Comparison of ENCODE assay signal across 8 mouse cellular contexts in the genomic region with DNA sequence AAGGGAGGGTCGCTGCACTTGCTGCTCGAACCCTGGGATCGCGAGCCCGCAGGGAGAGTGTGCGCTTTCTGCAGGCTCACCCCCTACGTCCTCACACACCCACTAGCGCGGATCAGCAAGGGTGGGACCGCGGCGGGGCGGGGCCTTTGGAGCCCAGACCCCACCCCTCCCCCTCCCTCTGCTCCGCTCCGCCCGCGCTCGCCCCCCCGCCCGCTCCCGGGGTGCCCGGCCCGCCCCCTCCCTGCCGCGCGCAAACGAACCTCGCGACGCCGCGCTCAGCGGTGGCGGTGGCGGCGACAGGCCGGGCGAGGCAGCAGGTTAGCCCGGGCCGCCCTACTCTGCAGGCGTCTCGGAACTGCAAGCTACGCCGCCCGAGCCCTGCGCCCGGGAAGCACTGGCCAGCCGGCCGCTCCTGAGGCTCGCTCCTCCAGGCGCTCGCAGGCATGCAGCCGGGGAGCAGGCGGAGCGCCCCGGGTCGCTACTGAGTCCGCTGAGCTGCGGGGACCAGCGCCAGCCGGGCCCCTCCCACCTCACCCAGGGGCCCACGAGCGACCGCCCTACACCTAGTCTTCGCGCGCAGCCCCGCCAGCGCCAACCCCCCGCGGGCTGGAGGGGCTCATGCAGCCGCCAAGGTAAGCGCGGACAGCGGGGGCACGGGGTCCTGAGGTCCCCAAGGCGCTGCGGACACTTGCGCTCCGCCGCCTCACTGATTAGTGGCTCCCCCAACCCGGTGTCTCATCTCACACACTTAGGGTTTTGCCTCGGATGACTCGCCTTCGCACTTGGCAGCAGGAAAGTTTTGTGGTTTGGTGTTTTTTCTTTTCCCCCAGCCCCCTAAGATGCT. TPM values are rescaled to one million over a fixed set of nuclear protein-coding genes. Genes with fewer than 3 reads are reported as not detected.
DNase-seq lines count a peak whose midpoint lies in the region; ATAC-seq and TF ChIP-seq lines count a peak whose summit lies in the region.

A gene (plus strand): TSS at position 253 of the 844 bp plus-strand sequence.

- no peaks in the 10 kb centered on the region; the same call in 1 of the 2 replicates for H3K4me1 ChIP-seq in embryonic facial prominence, embryonic 11.5 days (ENCODE audit: control insufficient read depth, insufficient read depth, low read length)
- H3K4me1 ChIP-seq in kidney, embryonic 14.5 days (ENCODE audit: control insufficient read depth, insufficient read depth, low read length), result peaks cover 8% of the 10 kb centered on the region; the same call in 1 of the 2 replicates
- peaks cover 2% of the 10 kb centered on the region for H3K4me1 ChIP-seq in liver, adult 2 months (ENCODE audit: control insufficient read depth, insufficient read depth, low read length)
- peaks cover 24% of the 10 kb centered on the region for H3K4me1 ChIP-seq in neural tube, embryonic 11.5 days (ENCODE audit: control insufficient read depth, insufficient read depth, low read length)

- WGBS in embryonic facial prominence, embryonic 11.5 days, result under 1% methylated on average over 63 of the region's 85 CpGs
- 1% methylated on average over 81 of the region's 85 CpGs for WGBS in kidney, embryonic 14.5 days
- WGBS in liver, adult 2 months, result 1% methylated on average over 73 of the region's 85 CpGs
- under 1% methylated on average over 40 of the region's 85 CpGs for WGBS in neural tube, embryonic 11.5 days

- peak within 1 kb of the TSS; percentile 61 for H3K27ac ChIP-seq in embryonic facial prominence, embryonic 11.5 days (replicated peaks; ENCODE audit: low read depth, low read length)
- no peak within 1 kb of the TSS for H3K27ac ChIP-seq in kidney, embryonic 14.5 days (ENCODE audit: low read depth, low read length)
- H3K27ac ChIP-seq in liver, adult 2 months (replicated peaks; ENCODE audit: insufficient read depth, low read depth, low read length), result no peak within 1 kb of the TSS
- peak within 1 kb of the TSS; percentile 93 for H3K27ac ChIP-seq in neural tube, embryonic 11.5 days (ENCODE audit: low read depth, low read length)

- no peak for TF ChIP-seq CTCF in liver, adult 2 months (IDR thresholded peaks at IDR 0.05; ENCODE audit: low read depth, low read length)

- no peaks in the 10 kb centered on the region for H3K9me3 ChIP-seq in embryonic facial prominence, embryonic 11.5 days (replicated peaks; ENCODE audit: control insufficient read depth, low read length)
- no peaks in the 10 kb centered on the region for H3K9me3 ChIP-seq in kidney, embryonic 14.5 days (ENCODE audit: control insufficient read depth, low read length)
- no peaks in the 10 kb centered on the region for H3K9me3 ChIP-seq in neural tube, embryonic 11.5 days (ENCODE audit: control insufficient read depth, low read length)

- TF ChIP-seq POLR2A in liver, adult 2 months (IDR thresholded peaks at IDR 0.05; ENCODE audit: extremely low read depth, insufficient read depth, low read length), result no peak

- no peaks in the 10 kb centered on the region for H3K79me2 ChIP-seq in liver, adult 2 months (ENCODE audit: control insufficient read depth, insufficient read depth, low read length)

- H3K4me2 ChIP-seq in embryonic facial prominence, embryonic 11.5 days (ENCODE audit: low read depth, low read length), result peak within 1 kb of the TSS; percentile 99
- H3K4me2 ChIP-seq in kidney, embryonic 14.5 days (replicated peaks; ENCODE audit: low read depth, low read length), result peak within 1 kb of the TSS; percentile 99
- peak within 1 kb of the TSS; percentile 80 for H3K4me2 ChIP-seq in neural tube, embryonic 11.5 days (ENCODE audit: low read depth)

- H3K9ac ChIP-seq in embryonic facial prominence, embryonic 11.5 days (replicated peaks; ENCODE audit: low read length), result peak within 1 kb of the TSS; percentile 77
- peak within 1 kb of the TSS; percentile 66 for H3K9ac ChIP-seq in kidney, embryonic 14.5 days (ENCODE audit: low read depth, low read length)
- H3K9ac ChIP-seq in liver, adult 2 months (ENCODE audit: low read depth, low read length), result no peak within 1 kb of the TSS
- peak within 1 kb of the TSS; percentile 95 for H3K9ac ChIP-seq in neural tube, embryonic 11.5 days (ENCODE audit: low read length)

- H3K36me3 ChIP-seq in embryonic facial prominence, embryonic 11.5 days (replicated peaks; ENCODE audit: control insufficient read depth, insufficient read depth, low read depth, low read length), result no peaks in the 10 kb centered on the region
- no peaks in the 10 kb centered on the region for H3K36me3 ChIP-seq in kidney, embryonic 14.5 days (ENCODE audit: control insufficient read depth, insufficient read depth, low read length)
- H3K36me3 ChIP-seq in liver, adult 2 months (ENCODE audit: control insufficient read depth, insufficient read depth, low read length), result no peaks in the 10 kb centered on the region
- no peaks in the 10 kb centered on the region for H3K36me3 ChIP-seq in neural tube, embryonic 11.5 days (ENCODE audit: control insufficient read depth, insufficient read depth, low read length)

- H3K4me3 ChIP-seq in embryonic facial prominence, embryonic 11.5 days (ENCODE audit: low read depth, low read length), result peak within 1 kb of the TSS; percentile 65
- peak within 1 kb of the TSS; percentile 55 for H3K4me3 ChIP-seq in kidney, embryonic 14.5 days (ENCODE audit: low read length)
- peak within 1 kb of the TSS; percentile 41; the same call in 1 of the 2 replicates for H3K4me3 ChIP-seq in liver, adult 2 months (ENCODE audit: insufficient read depth, low read depth, low read length)
- peak within 1 kb of the TSS; percentile 84 for H3K4me3 ChIP-seq in neural tube, embryonic 11.5 days (ENCODE audit: low read depth, low read length)

- peaks cover 29% of the 10 kb centered on the region for H3K27me3 ChIP-seq in embryonic facial prominence, embryonic 11.5 days (ENCODE audit: control insufficient read depth, insufficient read depth, low read length)
- peaks cover 24% of the 10 kb centered on the region for H3K27me3 ChIP-seq in kidney, embryonic 14.5 days (ENCODE audit: control insufficient read depth, insufficient read depth, low read length)
- H3K27me3 ChIP-seq in liver, adult 2 months (ENCODE audit: control insufficient read depth, insufficient read depth, low read length), result peaks cover 10% of the 10 kb centered on the region
- H3K27me3 ChIP-seq in neural tube, embryonic 11.5 days (ENCODE audit: control insufficient read depth, insufficient read depth, low read length), result peaks cover 3% of the 10 kb centered on the region; the same call in 1 of the 2 replicates

- ATAC-seq in embryonic facial prominence, embryonic 11.5 days (replicated peaks; ENCODE audit: insufficient number of reproducible peaks, low FRiP score, low TSS enrichment, low read depth), result peak; percentile 86
- peak; percentile 74 for ATAC-seq in kidney, embryonic 14.5 days (ENCODE audit: low FRiP score, low TSS enrichment)
- peak; percentile 87 for ATAC-seq in neural tube, embryonic 11.5 days (ENCODE audit: insufficient read depth, low FRiP score, low TSS enrichment)
- ATAC-seq in erythroblast, adult 5-6 weeks (replicated peaks; ENCODE audit: low FRiP score, poor library complexity, severe bottlenecking), result no peak

- DNase-seq in right cerebral cortex, adult 18-20 months, result peak; percentile 63
- no peak for DNase-seq in right cerebral cortex, postnatal 36 days (ENCODE audit: low spot score in 2 of 2)
- DNase-seq in embryonic facial prominence, embryonic 11.5 days (ENCODE audit: low spot score), result peak; percentile 70
- DNase-seq in heart, adult 8-10 months (ENCODE audit: low spot score), result no peak
- DNase-seq in liver, adult 2 months (ENCODE audit: extremely low read depth, low read depth, low spot score), result no peak
- DNase-seq in neural tube, embryonic 11.5 days (ENCODE audit: low spot score), result peak; percentile 85

RNA-seq across cellular contexts. Expression of the gene that starts here (rescaled TPM):
- polyA plus RNA-seq in embryonic facial prominence, embryonic 11.5 days (2014; fragmentation: Nextera tagmentation; extraction: Ambion mirVana), result 15.9 and 21.7 TPM in 2 replicates
- total RNA-seq in heart, adult 8-10 months (2022), result 10 to 100 TPM; 52.3 to 84.3 (median 65.6) TPM
- polyA plus RNA-seq in kidney, embryonic 14.5 days (2014; fragmentation: Nextera tagmentation; extraction: Ambion mirVana), result 17.3 and 18.7 TPM in 2 replicates
- total RNA-seq in liver, adult 2 months (2014; rRNA removed), result 0.13 and 0.18 TPM in 2 replicates
- 0.28 and 0.37 TPM in 2 replicates for polyA plus RNA-seq in liver, adult 2 months (2012; rRNA removed)
- polyA plus RNA-seq in neural tube, embryonic 11.5 days (2014; fragmentation: Nextera tagmentation; extraction: Ambion mirVana), result 48.9 and 50.1 TPM in 2 replicates
- total RNA-seq in erythroblast, adult 5-6 weeks (2015; ENCODE audit: low replicate concordance), result not detected in 2 replicates
- not detected in 2 replicates for total RNA-seq in erythroblast, adult 5-6 weeks (2017; ENCODE audit: low replicate concordance)

Comparison
In these comparisons a context has a peak if more than half of its experiments do, and no peak if none do; other contexts are left out.
1. RNA of the gene that starts here (total RNA-seq): 52.3 to 84.3 TPM in heart, adult 8-10 months; 0.13 to 0.18 TPM in liver, adult 2 months and not detected in erythroblast, adult 5-6 weeks; every median in the first group is over 10 times any median in the second.
2. RNA of the gene that starts here (polyA plus RNA-seq): 48.9 to 50.1 TPM in neural tube, embryonic 11.5 days, 17.3 to 18.7 TPM in kidney, embryonic 14.5 days and 15.9 to 21.7 TPM in embryonic facial prominence, embryonic 11.5 days; 0.28 to 0.37 TPM in liver, adult 2 months; every median in the first group is over 10 times any median in the second.
3. DNase-seq: peak in right cerebral cortex, adult 18-20 months (single experiment), embryonic facial prominence, embryonic 11.5 days (single experiment) and neural tube, embryonic 11.5 days (single experiment); none in right cerebral cortex, postnatal 36 days (0 of 2), heart, adult 8-10 months (single experiment) and liver, adult 2 months (single experiment).
4. H3K27ac ChIP-seq: peak in embryonic facial prominence, embryonic 11.5 days (single experiment) and neural tube, embryonic 11.5 days (single experiment); none in kidney, embryonic 14.5 days (single experiment) and liver, adult 2 months (single experiment).
5. Peak in every context shown above with its lines, with median percentiles within 50 percentile points of each other: H3K4me2 ChIP-seq and H3K4me3 ChIP-seq.